24 mouse cellular contexts compared by ENCODE assay signal in genomic region chr13:31929299-31929698, GRCm38 (mm10).
"Had no signal": no experiment of that assay in that cellular context is flagged by ENCODE, and none has a peak within 500 bp of the region (broad histone marks: within the 10 kb centered on the region; RNA-seq: fewer than 3 reads in every experiment).

No protein-coding gene starts in this region.

- H3K27me3 ChIP-seq: heart, embryonic 13.5 days; heart, embryonic 15.5 days; hindbrain, embryonic 13.5 days; hindbrain, embryonic 15.5 days; kidney, embryonic 15.5 days had no signal

- H3K36me3 ChIP-seq: heart, embryonic 13.5 days; heart, embryonic 15.5 days; hindbrain, embryonic 13.5 days; hindbrain, embryonic 15.5 days; kidney, embryonic 15.5 days; limb, embryonic 10.5 days; limb, embryonic 12.5 days had no signal

- H3K9me3 ChIP-seq: heart, embryonic 13.5 days; heart, embryonic 15.5 days; hindbrain, embryonic 13.5 days; hindbrain, embryonic 15.5 days; kidney, embryonic 15.5 days; limb, embryonic 10.5 days; limb, embryonic 12.5 days had no signal

- H3K4me3 ChIP-seq: heart, adult 2 months; heart, embryonic 13.5 days; heart, embryonic 15.5 days; hindbrain, embryonic 13.5 days; hindbrain, embryonic 15.5 days; kidney, embryonic 15.5 days; limb, embryonic 10.5 days; limb, embryonic 12.5 days had no signal

- H3K27ac ChIP-seq: heart, adult 2 months; heart, embryonic 13.5 days; heart, embryonic 15.5 days; hindbrain, embryonic 13.5 days; hindbrain, embryonic 15.5 days; hindbrain, postnatal 0 days; kidney, embryonic 15.5 days; kidney, postnatal 0 days; limb, embryonic 10.5 days; limb, embryonic 12.5 days had no signal

- ATAC-seq: hindbrain, postnatal 0 days; intestine, embryonic 16.5 days had no signal

- H3K4me1 ChIP-seq: heart, embryonic 13.5 days; heart, embryonic 15.5 days; hindbrain, embryonic 13.5 days; hindbrain, embryonic 15.5 days; kidney, embryonic 15.5 days; limb, embryonic 10.5 days; limb, embryonic 12.5 days had no signal

- H3K4me2 ChIP-seq: heart, embryonic 11.5 days; heart, embryonic 13.5 days; heart, embryonic 15.5 days; hindbrain, embryonic 13.5 days; hindbrain, embryonic 15.5 days; kidney, embryonic 15.5 days; limb, embryonic 12.5 days had no signal

- DNase-seq: gastrocnemius, postnatal 14 days; gastrocnemius, postnatal 36 days; heart, adult 11 months; heart, adult 2 months; heart, postnatal 14 days; heart, postnatal 36 days; kidney, adult 11 months; kidney, adult 2 months; kidney, adult 9 months; kidney, postnatal 14 days; kidney, postnatal 36 days; layer of hippocampus, adult 9-11 months; layer of hippocampus, postnatal 36 days had no signal

- H3K9ac ChIP-seq: heart, embryonic 13.5 days; heart, embryonic 15.5 days; hindbrain, embryonic 13.5 days; hindbrain, embryonic 15.5 days; kidney, embryonic 15.5 days; limb, embryonic 12.5 days had no signal
